Mouse (Mus musculus) gastrocnemius, adult 8-10 months (tissue): ENCODE data around the gene Ap4e1. TPM values are rescaled to one million over a fixed set of nuclear protein-coding genes. Genes with fewer than 3 reads are reported as not detected.
"Not testable (repeated sequence)": the region's sequence is repeated elsewhere in the genome, so short reads cannot be mapped to it uniquely, and the experiment has no call there.

Source experiments
- DNase-seq, 2 experiments: peaks; one replicate each; pipeline ENCODE4 v3.0.0; 2022; ENCODE audit warnings: low spot score in 2 of 2
- microRNA-seq: library from miRNA; unstranded; fragments of <30 nt; microRNA quantifications from one replicate; pipeline ENCODE4 v1.2.0, GENCODE M21; 2022
- total RNA-seq, 4 experiments: library from RNA; stranded (reverse); gene quantifications; 2 replicates each; pipeline ENCODE4 v1.2.4; 2022

Ap4e1 gene
- total RNA-seq, 4 experiments from 2014 or later: 9.0 to 12.1 (median 9.2) TPM

GRCm38 (mm10) chr2:127074116-127074515, 65.6 kb downstream of the Ap4e1 start:
- DNase-seq: no peak

GRCm38 (mm10) chr2:127077611-127078010, 69.1 kb downstream of the Ap4e1 start:
- DNase-seq: no peak

GRCm38 (mm10) chr2:127079066-127079465, 70.5 kb downstream of the Ap4e1 start:
- not testable (repeated sequence) for DNase-seq

- DNase-seq: no peak
These were observed 71.5 kb downstream of the Ap4e1 start for GRCm38 (mm10) chr2:127079881-127080590.

GRCm38 (mm10) chr2:127080591-127081218, 72.2 kb downstream of the Ap4e1 start:
- DNase-seq: no peak

GRCm38 (mm10) chr2:127086235-127086634, 77.7 kb downstream of the Ap4e1 start:
- no peak for DNase-seq

GRCm38 (mm10) chr2:127090151-127090550, 81.6 kb downstream of the Ap4e1 start:
- not testable (repeated sequence) for DNase-seq

GRCm38 (mm10) chr2:127092000-127092399, 83.5 kb downstream of the Ap4e1 start:
- DNase-seq: no peak

- DNase-seq: no peak
These were observed 100.5 kb downstream of the Ap4e1 start for GRCm38 (mm10) chr2:127108986-127109385.

Small RNAs within 50 kb of the gene (microRNA-seq; reads per million reads assigned to microRNA genes)
- gene Gm24081: not detected

Other genes starting within 250 kb of the Ap4e1 start
- not detected for gene Usp50, start 225.2 kb upstream of the Ap4e1 start, total RNA-seq
- 10 to 100 TPM; 21.0 to 26.4 (median 25.5) TPM for gene Trpm7, start 132.5 kb upstream of the Ap4e1 start, total RNA-seq
- 10 to 100 TPM; 70.6 to 76.0 (median 71.9) TPM for gene Sppl2a, start 75.5 kb upstream of the Ap4e1 start, total RNA-seq
- 10 to 100 TPM; 10.7 to 14.8 (median 12.1) TPM for gene Blvra, start 61.9 kb downstream of the Ap4e1 start, total RNA-seq
- 1 to 10 TPM in 2 of 4 experiments, under 1 TPM in 2; 0.44 to 1.2 (median 0.81) TPM for gene Ncaph, start 125.2 kb downstream of the Ap4e1 start, total RNA-seq
- 1 to 10 TPM; 3.3 to 4.8 (median 4.1) TPM for gene Itpripl1, start 134.7 kb downstream of the Ap4e1 start, total RNA-seq
- gene 1810024B03Rik, start 199.6 kb downstream of the Ap4e1 start, total RNA-seq: under 1 TPM; 0.36 to 0.90 (median 0.51) TPM
- 10 to 100 TPM; 48.9 to 54.3 (median 50.6) TPM for gene Snrnp200, start 199.7 kb downstream of the Ap4e1 start, total RNA-seq
- gene Ciao1, start 239.1 kb downstream of the Ap4e1 start, total RNA-seq: 10 to 100 TPM; 48.9 to 57.8 (median 54.9) TPM
- 10 to 100 TPM; 21.1 to 27.7 (median 25.2) TPM for gene Tmem127, start 239.2 kb downstream of the Ap4e1 start, total RNA-seq